Mouse (Mus musculus) heart, adult 2 months (tissue): ENCODE measurements around the gene Mecom. TPM values are rescaled to one million over a fixed set of nuclear protein-coding genes. Genes with fewer than 3 reads are reported as not detected.
A peak's percentile ranks its signal among the peaks of the same experiment; 100 is the strongest.

Experiments
- DNase-seq, 2 experiments: peaks; one replicate each; pipeline ENCODE4 v3.0.0; 2021
- H3K27ac ChIP-seq: fragments of 200-600 bp; 2 replicates; pipeline ENCODE4 v1.8.1; 2022
- H3K27me3 ChIP-seq: fragments of 200-500 bp; 2 replicates; pipeline ENCODE4 v1.6.1; 2012; ENCODE audit warnings: mild to moderate bottlenecking, low read length, inconsistent platforms, mixed read lengths; ENCODE audit not compliant: control insufficient read depth, insufficient read depth
- H3K36me3 ChIP-seq: fragments of 200-500 bp; 2 replicates; pipeline ENCODE4 v1.6.1; 2012; ENCODE audit warnings: low read length, inconsistent platforms; ENCODE audit not compliant: control insufficient read depth, insufficient read depth
- H3K4me1 ChIP-seq: fragments of 200-500 bp; 2 replicates; pipeline ENCODE4 v1.6.1; 2011; ENCODE audit warnings: low read length; ENCODE audit not compliant: control insufficient read depth, insufficient read depth
- H3K4me3 ChIP-seq: fragments of 200-600 bp; 2 replicates; pipeline ENCODE4 v1.8.1; 2022
- H3K79me2 ChIP-seq: fragments of 200-500 bp; replicated peaks from 2 replicates; pipeline ENCODE4 v1.6.1; 2012; ENCODE audit warnings: mild to moderate bottlenecking, inconsistent platforms, low read length, moderate library complexity, mixed read lengths; ENCODE audit not compliant: control insufficient read depth, insufficient read depth
- H3K9ac ChIP-seq: fragments of 200-500 bp; 2 replicates; pipeline ENCODE4 v1.6.1; 2012; ENCODE audit warnings: low read depth, mild to moderate bottlenecking, control low read depth, inconsistent platforms, low read length, mixed read lengths
- CTCF ChIP-seq: fragments of 200-600 bp; IDR thresholded peaks from 2 replicates; pipeline ENCODE4 v1.8.1; 2022; ENCODE audit warnings: antibody characterized with exemption, mild to moderate bottlenecking, moderate library complexity
- EP300 ChIP-seq: fragments of 200-500 bp; IDR thresholded peaks from 2 replicates; pipeline ENCODE4 v1.6.1; 2011; ENCODE audit warnings: low read depth, low read length, control low read depth; ENCODE audit not compliant: insufficient read depth
- POLR2A ChIP-seq: fragments of 200-500 bp; IDR thresholded peaks from 2 replicates; pipeline ENCODE4 v1.6.1; 2011; ENCODE audit warnings: mild to moderate bottlenecking, low read depth, low read length, control low read depth; ENCODE audit not compliant: insufficient read depth
- WGBS: fragments of 180-500 bp; shearing (Covaris S2); methylation state at CpG from one replicate; pipeline ENCODE4 v1.1.7; 2018; 5-methylcytosine and 5-hydroxymethylcytosine counted together
- intact Hi-C: fragments of 180-260 bp; cut with DNase I; formaldehyde crosslinking; loops from one replicate; pipeline ENCODE4 v1.15.1; 2025
- polyA plus RNA-seq: library from polyadenylated mRNA; depleted of rRNA; stranded (reverse); fragments of >200 nt; gene quantifications from 2 replicates; pipeline ENCODE4 v1.2.3, GENCODE M21; 2012
- total RNA-seq, 2 experiments: library from RNA; stranded (reverse); gene quantifications; 2 replicates each; pipeline ENCODE4 v1.2.3; 2021

Gene Mecom
- total and polyA plus RNA-seq, 3 experiments: 5.2 to 18.6 (median 12.5) TPM

- Histone ChIP-seq H3K4me1 (peaks cover 2% of the 10 kb centered on the region), H3K27me3 (no peaks in the 10 kb centered on the region), H3K79me2 (no peaks in the 10 kb centered on the region), H3K36me3 (no peaks in the 10 kb centered on the region; the same call in 1 of the 2 replicates), H3K4me3 (no peak overlapping the region), H3K9ac (no peak overlapping the region), H3K27ac (no peak overlapping the region)
- no peak for DNase-seq
- no peak for TF ChIP-seq CTCF
- TF ChIP-seq EP300: no peak
- no peak for TF ChIP-seq POLR2A
- 81% methylated on average over 1 of the region's 1 CpGs for WGBS
- intact Hi-C loops: no loop called here
Observed at GRCm38 (mm10) chr3:30135119-30135518, 412.7 kb downstream of the Mecom start.

GRCm38 (mm10) chr3:30132981-30133380, 414.8 kb downstream of the Mecom start:
- 77% methylated on average over 3 of the region's 3 CpGs for WGBS
- TF ChIP-seq POLR2A (no peak), CTCF (no peak), EP300 (no peak)

GRCm38 (mm10) chr3:30132370-30132769, 415.4 kb downstream of the Mecom start:
- TF ChIP-seq EP300 (no peak), CTCF (no peak), POLR2A (no peak)
- 42% methylated on average over 2 of the region's 2 CpGs for WGBS
- H3K36me3 ChIP-seq: no peaks in the 10 kb centered on the region; the same call in 1 of the 2 replicates
- H3K4me3 ChIP-seq: no peak overlapping the region
- no peaks in the 10 kb centered on the region for H3K27me3 ChIP-seq
- peaks cover 2% of the 10 kb centered on the region for H3K4me1 ChIP-seq
- intact Hi-C loops: no loop called here
- no peak for DNase-seq
- H3K9ac ChIP-seq: no peak overlapping the region
- H3K79me2 ChIP-seq: no peaks in the 10 kb centered on the region
- no peak overlapping the region for H3K27ac ChIP-seq

More at GRCm38 (mm10) chr3:30132981-30133380, 414.8 kb downstream of the Mecom start:
- intact Hi-C loops: no loop called here
- no peak for DNase-seq
- Histone ChIP-seq H3K4me3 (no peak overlapping the region), H3K79me2 (no peaks in the 10 kb centered on the region), H3K9ac (no peak overlapping the region), H3K27me3 (no peaks in the 10 kb centered on the region), H3K27ac (no peak overlapping the region), H3K4me1 (peaks cover 2% of the 10 kb centered on the region), H3K36me3 (no peaks in the 10 kb centered on the region; the same call in 1 of the 2 replicates)

- H3K4me3 ChIP-seq: no peak overlapping the region
- H3K27me3 ChIP-seq: no peaks in the 10 kb centered on the region
- peaks cover 2% of the 10 kb centered on the region for H3K4me1 ChIP-seq
- H3K9ac ChIP-seq: no peak overlapping the region
- TF ChIP-seq EP300 (0 out of 2 replicates have a peak, but pooled peaks have one; percentile 14), CTCF (no peak)
- intact Hi-C loops: no loop called here
- no peaks in the 10 kb centered on the region; the same call in 1 of the 2 replicates for H3K36me3 ChIP-seq
- H3K27ac ChIP-seq: no peak overlapping the region
- DNase-seq: peak; percentile 74 to 75
- H3K79me2 ChIP-seq: no peaks in the 10 kb centered on the region
- WGBS: 46% methylated on average over 4 of the region's 4 CpGs
Observed at GRCm38 (mm10) chr3:30130495-30130894, 417.3 kb downstream of the Mecom start.

GRCm38 (mm10) chr3:30122618-30123017, 425.2 kb downstream of the Mecom start:
- no peaks in the 10 kb centered on the region for H3K27me3 ChIP-seq
- 88% methylated on average over 3 of the region's 3 CpGs for WGBS
- no peaks in the 10 kb centered on the region for H3K36me3 ChIP-seq
- no peaks in the 10 kb centered on the region for H3K79me2 ChIP-seq
- intact Hi-C loops: no loop called here
- TF ChIP-seq POLR2A: no peak
- no peak for DNase-seq
- no peak overlapping the region for H3K27ac ChIP-seq
- no peak overlapping the region for H3K4me3 ChIP-seq
- no peaks in the 10 kb centered on the region for H3K4me1 ChIP-seq
- H3K9ac ChIP-seq: no peak overlapping the region

- peak overlapping the region; percentile 6; the same call in 1 of the 2 replicates for H3K27ac ChIP-seq
- DNase-seq: peak in 1 of 2 experiments; percentile 28
- no peak overlapping the region for H3K9ac ChIP-seq
- H3K36me3 ChIP-seq: no peaks in the 10 kb centered on the region
- H3K79me2 ChIP-seq: no peaks in the 10 kb centered on the region
- intact Hi-C loops: no loop called here
- H3K27me3 ChIP-seq: no peaks in the 10 kb centered on the region
- WGBS: 70% methylated on average over 8 of the region's 8 CpGs
- H3K4me1 ChIP-seq: no peaks in the 10 kb centered on the region
- no peak overlapping the region for H3K4me3 ChIP-seq
- TF ChIP-seq EP300 (no peak), POLR2A (no peak), CTCF (no peak)
Observed at GRCm38 (mm10) chr3:30120790-30121512, 426.9 kb downstream of the Mecom start.
